Mouse (Mus musculus): Measurements from ENCODE around the gene Zfp946.

Zfp946 gene

DNA sequence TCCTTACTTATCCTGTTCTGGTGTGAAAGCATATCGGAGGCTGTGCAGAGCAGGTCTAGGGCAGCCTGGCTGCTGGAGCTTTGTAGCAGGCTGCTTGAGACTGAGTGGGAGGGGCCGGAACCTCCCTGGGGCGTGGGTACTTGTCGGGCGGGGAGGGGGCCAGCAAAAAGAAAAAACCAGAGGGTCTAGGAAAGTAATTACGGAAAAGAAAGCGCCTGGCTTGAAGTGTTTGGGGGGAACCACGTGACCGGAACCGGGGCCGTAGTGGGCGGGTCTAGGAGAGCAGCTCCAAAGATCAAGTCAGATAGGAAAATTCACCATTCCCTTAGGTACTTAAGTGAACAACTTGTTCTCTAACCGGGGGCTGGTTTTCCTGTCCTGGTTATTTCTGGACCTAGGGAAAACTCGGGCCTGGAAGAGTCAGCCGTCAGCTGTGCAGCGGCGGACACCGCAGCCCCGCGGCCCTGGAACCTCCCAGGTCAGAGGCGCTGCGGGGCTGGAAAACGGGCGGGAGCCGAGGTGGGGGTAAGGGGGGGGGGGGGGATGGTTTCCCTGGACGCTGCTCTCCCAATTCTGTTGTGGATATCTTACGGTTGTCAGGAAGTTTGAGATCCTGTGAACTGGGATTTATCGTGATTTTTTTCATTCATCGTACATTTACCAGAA lies at the start of gene Zfp946:
TSS of gene Zfp946 (plus strand) at position 271 of the 666 bp plus-strand sequence.
- peak; percentile 58 for DNase-seq (ENCODE audit: low read depth, low spot score)

DNA sequence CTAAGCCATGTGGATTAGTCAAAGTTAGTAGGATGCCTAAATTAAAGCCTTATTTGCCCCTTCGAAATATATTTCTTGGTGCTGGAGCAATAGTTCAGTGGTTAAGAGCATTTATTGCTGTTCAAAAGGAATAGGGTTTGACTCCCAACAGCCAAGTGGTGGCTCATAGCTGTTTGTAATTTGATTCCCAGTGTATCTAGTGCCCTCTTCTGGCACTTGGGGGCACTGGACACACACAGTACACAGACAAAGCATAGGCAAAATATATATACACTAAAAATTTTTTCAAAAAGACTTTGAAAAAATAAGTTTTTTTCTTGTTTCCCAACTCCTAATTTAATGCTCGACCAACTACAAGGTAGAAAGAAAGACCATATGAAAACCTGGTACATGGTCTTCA lies 13.3 kb upstream of the Zfp946 start:
- DNase-seq (ENCODE audit: low read depth, low spot score), result no peak

DNA sequence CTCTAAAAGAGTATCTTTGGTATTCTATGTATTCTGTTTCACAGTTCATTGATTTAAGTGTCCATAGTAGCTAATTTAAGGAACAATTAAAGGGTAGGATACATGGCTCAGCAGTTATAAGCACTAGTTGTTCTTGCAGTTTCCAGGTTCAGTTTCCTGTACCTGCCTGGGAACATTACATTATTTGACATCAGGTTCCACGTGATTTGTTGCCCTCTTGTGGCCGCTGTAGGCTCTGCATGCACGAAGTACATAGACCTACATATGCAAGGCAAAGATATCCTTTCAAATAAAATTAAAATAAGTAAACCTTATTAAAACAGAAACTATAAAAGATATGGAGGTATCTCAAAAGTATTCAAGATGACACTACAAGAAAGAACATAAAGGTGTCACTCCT lies 6.5 kb upstream of the Zfp946 start:
- peak; percentile 1 for DNase-seq (ENCODE audit: low read depth, low spot score)

DNA sequence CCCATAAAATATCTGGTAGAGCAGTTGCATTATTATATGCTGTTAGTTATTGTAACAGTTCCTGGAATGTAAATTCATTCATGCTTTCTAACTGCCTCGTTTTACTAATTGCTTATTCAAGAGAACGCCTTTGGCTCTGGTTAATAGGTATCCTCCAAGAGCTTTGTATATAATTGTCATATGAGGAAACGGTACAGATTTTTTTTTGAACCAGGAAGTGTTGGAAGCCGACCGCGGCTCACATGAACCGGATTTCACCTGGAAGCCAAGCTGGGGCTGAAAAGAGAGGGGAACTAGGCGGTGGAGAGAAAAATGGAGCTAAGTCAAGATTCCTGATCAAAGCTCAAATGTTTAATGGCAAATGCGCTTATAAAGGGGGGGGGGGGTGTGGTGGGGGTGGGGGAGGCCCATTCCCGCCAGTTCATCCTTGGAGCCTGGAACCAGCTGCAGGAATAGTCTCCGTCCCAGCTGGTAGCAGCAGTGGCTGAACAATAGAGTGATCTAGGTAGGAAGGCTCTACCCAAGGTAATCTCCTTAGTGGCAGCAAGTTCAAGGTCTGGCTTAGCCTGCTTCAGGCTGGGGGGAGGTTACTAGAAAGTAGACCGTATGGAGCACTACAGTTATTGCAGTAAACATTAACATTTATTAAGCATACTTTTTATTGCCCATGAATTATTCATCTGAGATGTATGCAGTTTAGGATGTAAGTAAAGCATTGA lies 773 bp downstream of the Zfp946 start:
- peak; percentile 1 for DNase-seq (ENCODE audit: low read depth, low spot score)

DNA sequence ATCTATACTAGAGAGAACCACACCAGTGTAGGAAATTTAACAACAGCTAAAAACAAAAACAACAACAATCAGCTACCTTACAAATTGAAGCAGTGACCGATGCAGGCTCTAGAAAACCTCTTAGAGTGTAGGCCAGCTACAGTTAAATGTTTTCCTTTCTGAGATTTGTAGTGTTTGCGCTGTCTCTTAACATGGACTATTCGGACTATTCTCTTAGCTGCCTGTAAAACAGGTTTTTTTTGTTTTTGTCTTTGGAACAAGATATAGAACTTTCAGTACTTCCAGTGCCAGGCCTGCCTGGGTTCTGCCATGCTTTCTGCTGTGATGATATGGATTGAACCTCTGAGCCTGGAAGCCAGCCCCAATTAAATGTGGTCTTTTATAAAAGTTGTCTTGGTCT lies 23.7 kb downstream of the Zfp946 start:
- no peak for DNase-seq (ENCODE audit: low read depth, low spot score)

DNA sequence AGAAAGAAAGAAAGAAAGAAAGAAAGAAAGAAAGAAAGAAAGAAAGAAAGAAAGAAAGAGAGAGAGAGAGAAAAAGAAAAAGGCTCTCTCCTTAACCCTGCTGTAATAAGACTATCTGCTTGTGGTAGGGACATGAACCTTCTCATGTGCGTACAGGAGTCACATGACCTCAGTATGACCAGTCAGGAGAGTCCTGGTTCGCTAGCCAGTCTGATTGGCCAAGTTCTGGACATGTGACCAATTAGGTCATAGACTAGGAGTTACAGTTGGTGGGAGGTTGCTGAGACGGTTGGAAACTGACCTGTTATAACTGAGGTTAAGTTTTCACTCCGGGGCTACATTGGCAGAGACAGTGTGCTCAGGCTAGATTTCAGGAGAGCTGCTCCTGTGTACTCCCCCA lies 73.1 kb downstream of the Zfp946 start:
- no peak for DNase-seq (ENCODE audit: low read depth, low spot score)
